Comparison of ENCODE assay signal across 8 mouse cellular contexts in genomic region chr14:77926718-77927117, GRCm38 (mm10). TPM values are rescaled to one million over a fixed set of nuclear protein-coding genes. Genes with fewer than 3 reads are reported as not detected.
DNase-seq lines count a peak whose midpoint lies in the region; ATAC-seq and TF ChIP-seq lines count a peak whose summit lies in the region.

No protein-coding gene starts in this region.

- no peaks in the 10 kb centered on the region for H3K36me3 ChIP-seq in heart, embryonic 11.5 days (ENCODE audit: control insufficient read depth, insufficient read depth, low read length)

- no peaks in the 10 kb centered on the region for H3K9me3 ChIP-seq in heart, embryonic 11.5 days (replicated peaks; ENCODE audit: control insufficient read depth, low read length)

- intact Hi-C loops in heart, postnatal 10 days (cut with DNase I) = loop anchor here (5.0 to 10.0 kb wide), 2 partner anchors 452 to 874 kb away; no protein-coding TSS in a partner anchor

- TF ChIP-seq CTCF in bone marrow, adult 2 months (IDR thresholded peaks at IDR 0.05; ENCODE audit: control insufficient read depth, insufficient read depth, low read length) = peak; percentile 32; the same call in 1 of the 2 replicates

- peaks cover 9% of the 10 kb centered on the region; the same call in 1 of the 2 replicates for H3K4me1 ChIP-seq in heart, embryonic 11.5 days (ENCODE audit: control insufficient read depth, insufficient read depth, low read length)
- no peaks in the 10 kb centered on the region for H3K4me1 ChIP-seq in bone marrow, adult 2 months (ENCODE audit: control insufficient read depth, insufficient read depth, low read length)

- no peak for ATAC-seq in heart, embryonic 11.5 days (replicated peaks; ENCODE audit: insufficient number of reproducible peaks, low FRiP score, low TSS enrichment)

- DNase-seq in heart, postnatal 10 days = peak; percentile 20 to 53
- DNase-seq in right cerebral cortex, adult 18-20 months = peak; percentile 34
- no peak for DNase-seq in right cerebral cortex, postnatal 25 days
- peak; percentile 51 for DNase-seq in induced T-regulatory cell, adult 2 months (ENCODE audit: low read depth)
- peak; percentile 5 to 19 for DNase-seq in spleen, postnatal 36 days (ENCODE audit: low spot score in 2 of 2)
- DNase-seq in layer of hippocampus, adult 9-10 months (ENCODE audit: low spot score) = no peak

- H3K27ac ChIP-seq in heart, embryonic 11.5 days (ENCODE audit: low read depth, low read length) = no peak overlapping the region
- no peak overlapping the region for H3K27ac ChIP-seq in bone marrow, adult 2 months (ENCODE audit: control insufficient read depth, insufficient read depth, low read depth, low read length, poor library complexity)

- H3K9ac ChIP-seq in heart, embryonic 11.5 days (ENCODE audit: low read depth, low read length) = no peak overlapping the region

- TF ChIP-seq POLR2A in bone marrow, adult 2 months (IDR thresholded peaks at IDR 0.05; ENCODE audit: borderline replicate concordance, control insufficient read depth, low read depth, low read length) = no peak

- no peak overlapping the region for H3K4me3 ChIP-seq in heart, embryonic 11.5 days (ENCODE audit: low read depth, low read length)
- H3K4me3 ChIP-seq in bone marrow, adult 2 months (replicated peaks; ENCODE audit: control insufficient read depth, low read depth, low read length) = no peak overlapping the region

- H3K27me3 ChIP-seq in heart, embryonic 11.5 days (ENCODE audit: control insufficient read depth, insufficient read depth, low read length) = no peaks in the 10 kb centered on the region

- H3K4me2 ChIP-seq in heart, embryonic 11.5 days = no peak overlapping the region

- WGBS in heart, embryonic 11.5 days (ENCODE audit: insufficient replicate concordance) = 54% methylated on average over 3 of the region's 3 CpGs
- 64% methylated on average over 3 of the region's 3 CpGs for WGBS in bone marrow, adult 2 months

RNA-seq across cellular contexts. Expression of gene Epsti1, which starts 22.7 kb away (rescaled TPM):
- total RNA-seq in heart, postnatal 10 days (2021) = under 1 TPM; 0.47 to 0.53 TPM
- polyA plus RNA-seq in heart, embryonic 11.5 days (2014; fragmentation: Nextera tagmentation; extraction: Ambion mirVana) = 0.23 and 0.49 TPM in 2 replicates
- 13.2 and 18.0 TPM in 2 replicates for polyA plus RNA-seq in bone marrow, adult 2 months (2011; ENCODE audit: insufficient read depth, insufficient read length, low replicate concordance, missing spikeins)

RNA-seq across cellular contexts. Expression of gene Dnajc15, which starts 51.8 kb away (rescaled TPM):
- 100 to 1,000 TPM; 229 to 247 TPM for total RNA-seq in heart, postnatal 10 days (2021)
- polyA plus RNA-seq in heart, embryonic 11.5 days (2014; fragmentation: Nextera tagmentation; extraction: Ambion mirVana) = 145 and 146 TPM in 2 replicates
- 24.3 and 47.3 TPM in 2 replicates for polyA plus RNA-seq in bone marrow, adult 2 months (2011; ENCODE audit: insufficient read depth, insufficient read length, low replicate concordance, missing spikeins)

Comparison
In these comparisons a context has a peak if more than half of its experiments do, and no peak if none do; other contexts are left out.
1. DNase-seq: peak in heart, postnatal 10 days (2 of 2), right cerebral cortex, adult 18-20 months (single experiment), induced T-regulatory cell, adult 2 months (single experiment) and spleen, postnatal 36 days (2 of 2); none in right cerebral cortex, postnatal 25 days (single experiment) and layer of hippocampus, adult 9-10 months (single experiment).